Mouse (Mus musculus): ENCODE measurements at regions not wholly inside any gene's neighbourhood (a gene's known extent, or its start where the extent isn't known, plus 50 kb on each side); places are given as distances from the start of the nearest gene placed in this dataset.

- TF ChIP-seq CTCF (IDR thresholded peaks at IDR 0.05; ENCODE audit: control insufficient read depth, insufficient read depth, insufficient replicate concordance, low read depth, low read length): no peak
- TF ChIP-seq POLR2A (IDR thresholded peaks at IDR 0.05; ENCODE audit: control insufficient read depth, low read depth, low read length): no peak
These were observed 199.4 kb downstream of the Snx13 start for GRCm38 (mm10) chr12:35246226-35247014.

Measured in testis, adult 2 months (tissue).